Mouse (Mus musculus): ENCODE results near the gene Pappa. TPM values are rescaled to one million over a fixed set of nuclear protein-coding genes. Genes with fewer than 3 reads are reported as not detected.

Gene Pappa
- total RNA-seq, 2 experiments from 2014 or later: 0.11 to 0.20 TPM

DNA sequence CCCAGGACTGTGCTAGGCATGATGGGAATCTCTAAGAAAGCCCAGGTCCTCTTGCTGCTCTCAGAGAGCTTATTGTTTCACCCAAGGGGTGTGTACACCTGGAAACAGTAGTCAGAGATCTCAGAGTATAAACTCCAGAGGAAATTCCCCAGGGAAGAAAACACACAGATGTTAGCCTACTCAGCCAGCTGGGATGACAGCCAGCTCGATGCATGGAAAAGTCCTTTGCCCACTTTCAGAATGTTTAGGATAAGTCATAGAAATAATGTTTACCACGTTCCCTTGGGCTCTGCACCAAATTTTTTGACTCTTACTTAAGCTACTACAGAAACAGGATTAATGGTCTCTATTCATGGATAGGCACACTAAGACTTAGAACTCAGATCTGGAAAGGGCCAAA lies 143.1 kb downstream of the Pappa start:
- no peak for ATAC-seq (ENCODE audit: poor library complexity, severe bottlenecking)

GRCm38 (mm10) chr4:65269996-65270395 lies 146.0 kb downstream of the Pappa start:
- ATAC-seq (ENCODE audit: poor library complexity, severe bottlenecking): no peak

GRCm38 (mm10) chr4:65272295-65272694 lies 148.3 kb downstream of the Pappa start:
- no peak for ATAC-seq (ENCODE audit: poor library complexity, severe bottlenecking)

GRCm38 (mm10) chr4:65273299-65273851 lies 149.4 kb downstream of the Pappa start:
- no peak for ATAC-seq (ENCODE audit: poor library complexity, severe bottlenecking)

DNA sequence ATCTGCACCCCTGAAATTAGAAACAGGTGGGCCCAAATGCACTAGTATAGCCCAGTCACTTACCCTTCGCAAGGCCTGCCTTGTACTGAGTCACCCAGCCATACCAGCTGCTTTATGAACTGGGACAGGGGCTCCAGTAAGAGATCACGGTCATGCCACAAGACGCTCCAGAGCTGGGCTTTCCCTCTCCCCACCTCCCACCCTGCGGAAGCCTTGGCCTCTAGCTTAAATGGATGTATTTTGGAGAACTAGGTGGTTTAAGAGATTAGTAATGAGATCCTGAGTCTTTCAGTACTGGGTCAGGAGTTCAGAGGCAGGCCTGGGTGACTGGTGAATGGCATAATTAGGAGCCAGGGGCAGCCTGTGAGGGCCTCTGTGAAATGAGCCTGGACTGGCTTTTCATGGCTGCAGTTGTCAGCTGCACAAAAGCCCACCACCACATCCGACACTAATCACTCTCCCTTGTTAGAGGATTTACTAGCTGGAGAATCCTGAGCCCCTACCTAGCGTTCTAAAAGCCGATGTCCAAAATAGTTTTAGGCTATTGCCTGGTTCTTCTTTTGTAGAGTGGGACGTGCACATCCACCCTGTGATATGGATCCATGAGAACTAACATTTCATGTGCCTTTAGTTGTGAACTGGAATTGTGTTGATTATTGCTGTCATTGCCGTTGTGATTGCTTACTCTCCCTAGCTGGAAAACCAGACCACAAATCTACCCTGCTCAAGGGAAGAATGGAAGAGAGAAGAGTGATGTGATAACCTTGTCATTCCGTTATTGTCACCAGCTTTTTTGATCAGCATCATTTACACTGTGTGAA lies 154.7 kb downstream of the Pappa start:
- ATAC-seq (ENCODE audit: poor library complexity, severe bottlenecking): no peak

DNA sequence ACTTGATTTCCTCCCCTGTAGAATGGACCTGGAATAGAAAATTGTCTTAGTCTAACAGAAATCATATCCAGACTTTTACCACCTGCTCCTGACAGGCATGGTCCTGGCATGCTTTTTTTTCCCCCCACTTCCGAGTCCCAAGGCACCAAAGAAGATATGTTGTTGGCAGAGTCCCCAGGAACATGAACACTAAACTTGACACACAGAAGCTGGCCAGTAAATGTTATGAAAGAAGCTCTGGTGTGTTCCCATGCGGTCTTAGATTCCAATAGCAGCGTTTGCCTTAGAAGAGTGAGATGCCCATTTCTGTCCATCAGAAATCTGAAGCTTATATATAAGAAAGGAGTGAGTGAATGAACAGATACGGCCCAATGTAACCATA lies 155.3 kb downstream of the Pappa start:
- ATAC-seq (ENCODE audit: poor library complexity, severe bottlenecking): no peak

- no peak for ATAC-seq (ENCODE audit: poor library complexity, severe bottlenecking)
Observed at GRCm38 (mm10) chr4:65279979-65280677, 156.2 kb downstream of the Pappa start.

- ATAC-seq (ENCODE audit: poor library complexity, severe bottlenecking): no peak
Observed at GRCm38 (mm10) chr4:65280888-65281287, 156.9 kb downstream of the Pappa start.

- ATAC-seq (ENCODE audit: poor library complexity, severe bottlenecking): no peak
Observed at GRCm38 (mm10) chr4:65283611-65284010, 159.6 kb downstream of the Pappa start.

DNA sequence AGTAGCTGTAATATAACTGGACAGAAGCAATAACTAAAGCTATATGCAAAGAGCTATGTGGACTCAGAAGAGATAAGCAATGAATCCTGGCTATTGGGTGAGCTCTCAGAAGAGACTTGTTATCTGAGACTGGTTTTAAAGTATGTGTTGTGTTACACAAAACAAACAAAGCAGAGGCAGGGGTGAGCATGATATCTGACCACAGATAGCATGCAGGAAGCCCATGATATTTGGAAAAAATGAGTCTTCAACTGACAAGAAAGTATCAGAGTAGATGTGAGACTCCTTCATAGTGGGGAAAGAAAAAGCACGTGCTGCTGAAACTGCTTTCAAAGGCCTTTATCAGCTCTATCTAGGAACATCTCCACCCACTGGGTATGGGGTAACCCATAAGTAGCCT lies 161.2 kb downstream of the Pappa start:
- no peak for ATAC-seq (ENCODE audit: poor library complexity, severe bottlenecking)

- ATAC-seq (ENCODE audit: poor library complexity, severe bottlenecking): no peak
Observed at GRCm38 (mm10) chr4:65289247-65289646, 165.3 kb downstream of the Pappa start.

DNA sequence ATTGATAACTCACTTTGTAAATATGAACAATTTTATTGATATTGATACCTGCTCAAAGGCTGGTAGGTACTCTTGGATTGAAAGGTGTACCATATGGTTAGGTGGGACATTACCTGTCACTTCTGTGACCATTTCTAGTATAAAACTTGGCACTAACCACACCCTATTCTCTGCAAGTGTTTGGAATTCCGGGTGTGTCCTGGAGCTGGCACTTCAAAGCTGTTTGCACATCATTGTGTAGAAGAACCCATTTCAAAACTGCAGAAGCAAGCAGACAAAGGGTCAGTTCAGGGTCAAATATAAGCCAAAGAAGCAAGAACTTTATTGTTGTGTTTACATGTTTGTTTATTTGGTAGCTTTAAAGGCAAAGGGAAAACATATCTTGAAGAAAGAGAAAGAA lies 171.8 kb downstream of the Pappa start:
- no peak for ATAC-seq (ENCODE audit: poor library complexity, severe bottlenecking)

DNA sequence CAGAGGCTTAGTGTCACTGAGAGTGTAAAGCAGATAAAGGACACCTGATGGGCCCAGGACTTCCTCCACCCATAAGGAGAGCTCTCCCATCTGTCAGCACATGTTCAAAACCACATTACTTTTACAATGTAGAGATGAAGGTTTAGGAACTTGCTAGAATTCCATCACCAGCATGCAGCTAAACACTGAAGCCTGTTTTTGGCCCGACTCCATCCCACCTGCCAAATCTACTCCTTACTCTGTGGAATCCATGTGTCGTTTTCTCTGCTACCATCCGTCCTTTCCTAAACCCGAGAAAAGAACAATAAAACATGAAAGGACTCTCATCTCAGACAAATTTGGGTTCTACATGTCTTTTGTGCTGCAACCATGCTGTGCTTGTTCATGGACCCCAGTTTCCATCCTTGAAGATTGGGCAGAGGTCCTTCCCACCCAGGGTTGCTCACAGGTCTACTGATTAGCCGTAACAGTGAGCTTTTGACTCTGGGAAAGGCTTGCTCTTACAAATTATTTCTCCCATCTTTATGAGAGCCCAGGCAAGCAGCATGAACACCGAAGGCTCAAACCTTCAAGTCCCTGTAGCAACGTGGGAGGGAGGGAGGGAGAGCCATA lies 172.5 kb downstream of the Pappa start:
- no peak for ATAC-seq (ENCODE audit: poor library complexity, severe bottlenecking)

DNA sequence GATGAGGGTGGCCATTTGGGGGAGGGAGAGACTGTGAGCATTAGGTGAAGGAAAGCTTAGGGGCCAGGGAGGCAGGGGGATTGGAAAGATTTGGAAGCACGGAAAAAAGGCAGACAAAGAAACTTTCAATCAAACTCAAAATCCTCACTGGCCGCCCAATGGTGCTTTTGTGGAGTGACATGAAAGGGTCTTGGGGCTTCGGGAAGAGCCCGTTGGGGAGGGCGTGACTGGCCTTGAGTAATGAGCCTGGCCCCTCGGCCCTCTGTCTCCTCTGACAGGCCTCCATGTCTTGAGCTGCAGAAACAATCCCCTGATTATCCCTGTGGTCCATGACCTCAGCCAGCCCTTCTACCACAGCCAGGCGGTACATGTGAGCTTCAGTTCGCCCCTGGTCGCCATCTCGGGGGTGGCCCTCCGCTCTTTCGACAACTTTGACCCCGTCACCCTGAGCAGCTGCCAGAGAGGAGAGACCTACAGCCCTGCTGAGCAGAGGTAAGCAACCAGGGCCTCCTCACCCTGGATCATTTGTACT lies 173.1 kb downstream of the Pappa start:
- ATAC-seq (ENCODE audit: poor library complexity, severe bottlenecking): no peak

DNA sequence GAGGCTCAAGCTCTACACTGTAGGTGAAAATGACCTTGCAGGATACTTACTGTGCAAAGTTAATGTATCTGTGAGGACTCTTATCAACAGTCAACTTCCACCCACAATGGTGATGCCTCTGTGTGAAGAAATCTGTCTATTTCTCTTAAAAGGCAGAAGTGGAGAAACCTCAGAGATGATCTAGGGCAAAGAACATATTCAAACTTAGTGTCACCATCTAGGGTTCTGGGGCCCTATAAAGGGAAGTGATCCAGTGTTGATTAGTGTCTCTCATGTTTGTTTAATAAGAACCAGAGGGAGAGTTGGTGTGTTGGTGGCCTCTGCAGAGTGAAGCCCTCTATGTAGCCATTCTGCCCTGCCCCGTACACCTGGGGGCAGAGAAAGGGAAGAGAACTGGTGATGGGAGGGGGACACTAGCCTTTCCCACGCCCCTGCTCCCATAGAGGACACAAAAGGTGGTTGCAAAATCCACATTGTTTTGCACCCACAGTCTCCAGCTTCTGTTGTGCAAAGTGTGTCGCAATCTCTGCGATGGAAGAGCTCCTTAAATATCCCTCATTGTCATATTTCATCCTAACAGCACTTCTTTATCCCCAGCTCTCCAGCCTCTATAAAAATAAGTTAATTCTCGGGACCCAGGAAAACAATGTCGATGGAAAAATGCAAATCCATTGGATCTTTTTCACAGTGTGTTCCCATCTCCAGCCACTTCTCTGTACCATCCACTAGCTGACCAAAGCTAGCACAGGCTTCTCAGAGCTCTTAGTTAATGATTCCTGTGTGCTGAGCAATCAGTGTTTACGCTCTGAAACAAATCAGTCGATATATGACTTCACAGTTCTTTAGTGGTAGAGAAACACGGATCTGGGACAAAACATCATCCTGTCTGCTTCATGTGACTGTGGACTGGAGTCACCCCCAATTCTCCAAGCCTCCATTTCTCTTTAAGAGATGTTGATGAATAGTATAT lies 174.5 kb downstream of the Pappa start:
- ATAC-seq (ENCODE audit: poor library complexity, severe bottlenecking): 0 out of 2 replicates have a peak, but pooled peaks have one; percentile 33

DNA sequence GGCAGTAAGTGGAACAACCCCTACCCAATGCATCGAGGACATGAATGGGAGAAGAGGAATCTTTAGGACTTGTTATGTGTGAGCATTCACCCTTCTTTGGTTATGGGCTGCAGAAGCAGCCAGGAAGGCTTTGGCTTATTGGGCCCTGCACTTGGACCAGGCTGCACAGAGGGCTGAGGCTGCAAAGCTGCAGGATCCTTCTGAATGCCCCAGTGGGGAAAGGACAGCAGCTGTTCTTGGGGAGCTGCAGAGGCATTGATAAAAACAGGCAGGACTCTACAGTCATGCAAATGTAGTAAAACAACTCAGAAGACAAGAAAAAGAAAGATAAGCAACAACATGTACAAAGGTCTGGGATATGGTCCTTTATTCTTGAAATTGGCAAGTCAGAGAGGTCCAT lies 175.4 kb downstream of the Pappa start:
- ATAC-seq (ENCODE audit: poor library complexity, severe bottlenecking): no peak

GRCm38 (mm10) chr4:65300431-65300830 lies 176.5 kb downstream of the Pappa start:
- no peak for ATAC-seq (ENCODE audit: poor library complexity, severe bottlenecking)

GRCm38 (mm10) chr4:65302666-65303065 lies 178.7 kb downstream of the Pappa start:
- no peak for ATAC-seq (ENCODE audit: poor library complexity, severe bottlenecking)

DNA sequence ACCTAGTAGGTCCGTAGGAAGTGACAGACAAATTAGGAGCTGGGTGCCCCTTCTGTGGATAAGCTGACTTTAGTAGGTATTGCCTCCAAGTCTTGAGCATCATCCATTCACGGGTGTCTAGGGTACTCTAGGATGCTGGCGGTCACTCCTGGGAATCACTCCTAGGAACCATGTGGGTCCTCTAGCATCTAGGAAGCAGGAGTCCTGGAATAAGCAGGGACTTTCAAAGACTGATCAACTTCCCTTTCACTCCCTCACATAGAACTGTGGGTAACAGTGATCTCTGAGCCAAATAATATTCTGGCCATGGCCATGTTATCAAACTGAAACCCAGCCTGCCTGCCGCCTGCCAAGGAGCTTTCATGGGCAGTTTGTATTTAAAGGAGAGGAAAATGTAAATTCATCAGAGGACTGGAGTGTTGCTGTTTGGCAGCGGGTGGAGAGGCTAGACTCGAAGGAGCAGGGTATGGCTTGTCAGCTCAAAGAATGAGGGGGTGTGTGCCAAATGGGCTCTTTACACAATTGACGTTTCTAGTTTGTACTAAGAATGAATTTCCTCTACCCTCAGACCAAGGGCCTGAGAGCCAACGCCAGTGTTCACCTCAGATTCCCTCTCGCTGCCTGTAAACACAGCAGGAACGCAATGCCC lies 194.0 kb downstream of the Pappa start:
- no peak for ATAC-seq (ENCODE audit: poor library complexity, severe bottlenecking)

- no peak for ATAC-seq (ENCODE audit: poor library complexity, severe bottlenecking)
Observed at GRCm38 (mm10) chr4:65321340-65321739, 197.4 kb downstream of the Pappa start.

Measured in megakaryocyte, adult 5-6 weeks (primary cell).